Mouse (Mus musculus): ENCODE measurements at regions not wholly inside any gene's neighbourhood (a gene's known extent, or its start where the extent isn't known, plus 50 kb on each side); places are given as distances from the start of the nearest gene placed in this dataset.
"Not testable (repeated sequence)": the region's sequence is repeated elsewhere in the genome, so short reads cannot be mapped to it uniquely, and the experiment has no call there.

DNA sequence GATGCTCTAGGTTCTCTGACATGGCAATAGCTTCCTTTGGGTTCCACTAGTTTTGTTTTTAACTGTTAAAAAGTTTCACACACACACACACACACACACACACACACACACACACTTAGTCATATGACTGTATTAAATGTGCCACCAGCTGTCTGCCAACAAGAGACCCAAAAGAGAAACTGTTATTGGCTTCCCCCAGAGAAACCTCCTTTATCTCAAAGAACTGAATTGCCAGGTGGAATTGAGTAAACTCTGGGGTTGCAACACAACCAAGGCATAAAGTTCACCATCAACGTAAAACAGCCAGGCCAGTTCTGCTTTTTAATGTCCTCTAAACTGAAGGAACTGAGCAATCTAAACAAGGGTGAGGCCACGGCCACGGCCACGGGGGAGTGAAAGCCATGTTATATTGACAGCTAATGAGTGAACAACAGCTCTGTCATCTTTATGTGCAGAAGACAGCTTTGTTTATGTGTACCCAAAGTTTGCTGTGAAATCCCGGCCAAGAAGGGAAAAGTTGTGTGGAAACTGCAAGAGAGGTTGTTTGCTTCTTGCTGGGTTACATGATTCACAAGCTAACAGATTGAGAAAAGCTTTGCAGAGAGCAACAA is 69.3 kb downstream of the Btg1 start:
- DNase-seq (ENCODE audit: low spot score in 2 of 2): no peak

DNA sequence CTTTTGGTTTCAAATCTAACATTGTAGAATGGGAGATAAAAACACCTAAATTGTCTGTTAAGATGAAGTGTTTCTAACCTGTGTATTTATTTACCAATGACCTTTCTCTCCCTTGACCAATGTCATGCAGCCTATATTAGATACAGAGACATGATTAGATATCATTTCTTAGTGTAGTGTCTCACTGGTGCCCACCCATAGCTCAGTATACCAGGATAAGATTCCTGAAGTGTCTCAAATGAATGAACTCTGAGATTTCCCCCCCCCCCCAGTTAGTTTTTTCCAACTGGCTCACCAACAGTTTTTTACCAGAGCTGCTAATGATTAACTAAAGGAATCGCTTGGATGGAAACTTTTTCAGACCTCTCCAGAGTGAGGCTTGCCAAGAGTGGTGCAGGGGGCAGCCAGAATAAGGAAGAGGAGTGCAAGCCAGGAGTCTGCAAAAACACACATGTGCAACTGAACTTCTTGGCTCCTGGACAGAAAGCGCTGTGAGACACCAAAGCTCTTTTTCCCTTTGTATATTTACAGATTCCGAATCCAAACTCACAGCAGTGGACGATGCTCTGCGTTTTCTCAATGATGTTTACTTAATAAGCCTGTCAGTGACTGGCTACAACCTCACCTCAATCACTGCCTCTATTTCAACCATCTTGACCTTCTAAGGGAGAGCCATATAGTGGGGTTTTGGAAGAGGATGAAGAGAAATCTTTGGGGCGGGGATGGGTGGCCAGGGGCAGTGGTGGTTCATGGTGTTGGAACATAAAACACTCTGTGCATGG is 70.0 kb downstream of the Btg1 start:
- DNase-seq (ENCODE audit: low spot score in 2 of 2): peak in 1 of 2 experiments; percentile 17

DNA sequence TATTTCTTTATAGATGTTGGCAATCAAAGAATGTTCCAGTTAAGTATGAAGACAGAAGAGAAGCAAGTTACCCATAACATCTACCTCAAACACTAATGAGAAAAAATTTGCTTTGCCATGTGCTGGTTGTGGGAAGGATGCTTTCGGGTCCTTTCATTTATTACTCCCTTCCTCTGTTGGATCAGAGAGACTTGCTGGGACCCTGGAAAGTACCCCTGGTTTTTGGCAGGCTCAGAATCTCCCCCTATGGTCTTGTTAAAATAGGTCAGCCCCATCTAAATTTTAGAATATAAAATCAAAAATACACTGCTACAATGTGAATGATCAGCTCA is 70.6 kb downstream of the Btg1 start:
- DNase-seq (ENCODE audit: low spot score in 2 of 2): no peak

DNA sequence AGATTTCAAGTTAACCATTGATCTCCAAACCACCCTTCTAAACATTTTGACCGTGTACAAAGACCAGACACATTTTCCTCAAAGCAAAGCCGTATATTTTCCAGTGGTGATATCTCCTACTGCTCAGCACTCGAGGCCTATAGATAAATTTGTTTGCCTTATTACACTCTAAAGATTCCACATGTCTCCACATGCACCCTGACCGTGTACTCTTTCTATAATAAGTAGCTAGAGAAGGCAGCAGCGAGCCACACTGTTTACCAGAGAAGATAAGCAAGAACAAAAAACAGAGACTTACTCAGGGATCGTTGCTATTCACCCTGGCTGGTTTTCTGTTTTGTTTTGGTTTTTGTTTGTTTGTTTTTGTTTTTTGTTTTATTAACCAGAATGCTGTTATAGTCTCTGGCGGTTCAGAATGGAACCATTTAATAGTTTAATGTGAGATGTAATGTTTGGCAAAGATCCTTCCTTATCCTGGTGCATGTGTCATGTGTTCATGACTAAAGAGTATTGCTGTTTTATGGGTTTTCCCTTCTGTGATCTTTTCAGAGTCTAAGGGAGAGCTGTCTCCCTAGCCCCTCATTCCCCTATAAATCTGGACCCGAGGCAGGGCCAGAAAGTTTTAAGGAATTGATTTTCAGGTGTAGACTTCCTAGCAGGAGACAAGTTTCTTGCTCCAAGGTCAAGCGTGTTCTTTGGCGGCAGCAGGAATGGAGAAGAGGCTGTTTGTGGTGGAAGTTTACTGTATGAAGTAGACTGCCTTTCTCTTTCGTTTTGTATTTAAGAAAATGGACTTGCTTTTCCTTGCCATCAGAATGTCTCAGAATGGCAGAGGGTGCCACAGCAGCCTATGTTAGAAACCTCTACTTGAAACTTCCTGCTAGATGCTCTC is 73.4 kb downstream of the Btg1 start:
- no peak for DNase-seq (ENCODE audit: low spot score in 2 of 2)

DNA sequence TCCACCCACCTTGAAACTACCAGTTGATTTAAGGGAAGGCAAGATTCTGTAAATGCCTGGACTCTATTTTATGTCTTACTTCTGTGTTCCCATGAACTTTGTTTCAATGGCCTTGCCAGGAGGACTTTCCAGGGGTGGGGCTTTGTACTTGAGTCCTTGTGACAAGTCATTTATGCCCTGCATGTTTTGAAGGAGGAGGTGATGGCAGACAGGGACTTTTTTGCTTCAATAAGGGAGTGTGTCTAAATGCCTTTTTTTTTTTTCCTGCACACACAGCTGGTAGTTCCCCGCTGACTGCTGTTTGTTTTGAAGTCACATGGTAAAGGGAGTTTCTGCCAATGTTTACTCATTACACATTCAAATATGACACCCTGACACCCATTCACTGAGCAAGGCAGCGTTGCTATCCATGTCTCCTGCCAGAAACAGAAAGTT is 74.1 kb downstream of the Btg1 start:
- DNase-seq (ENCODE audit: low spot score in 2 of 2): no peak

DNA sequence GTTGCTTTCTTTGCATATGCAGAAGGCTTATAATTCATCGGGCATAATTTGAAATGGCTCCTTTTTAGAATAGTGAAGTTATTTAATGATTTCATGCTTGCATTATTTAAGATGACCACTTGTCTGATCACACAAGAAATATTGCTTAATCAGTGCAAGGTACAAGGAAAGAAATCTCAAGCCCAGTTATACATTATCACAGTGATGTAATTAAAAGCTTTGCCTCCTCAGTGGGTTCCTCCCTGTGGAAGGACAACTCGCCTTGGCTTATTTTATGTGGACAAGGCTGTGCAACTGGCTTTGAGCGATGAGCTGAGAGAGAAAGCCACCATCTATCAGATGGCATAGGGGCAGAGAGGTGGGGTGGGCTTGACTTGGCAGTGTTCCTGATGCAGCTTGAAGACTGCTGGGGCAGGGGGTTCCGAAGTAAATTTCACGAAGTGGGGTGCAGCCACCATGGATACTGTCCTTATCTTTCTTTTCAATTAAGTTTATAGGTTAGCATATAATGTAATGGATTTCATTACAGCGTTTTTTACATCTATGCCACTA is 74.6 kb downstream of the Btg1 start:
- DNase-seq (ENCODE audit: low spot score in 2 of 2): no peak

DNA sequence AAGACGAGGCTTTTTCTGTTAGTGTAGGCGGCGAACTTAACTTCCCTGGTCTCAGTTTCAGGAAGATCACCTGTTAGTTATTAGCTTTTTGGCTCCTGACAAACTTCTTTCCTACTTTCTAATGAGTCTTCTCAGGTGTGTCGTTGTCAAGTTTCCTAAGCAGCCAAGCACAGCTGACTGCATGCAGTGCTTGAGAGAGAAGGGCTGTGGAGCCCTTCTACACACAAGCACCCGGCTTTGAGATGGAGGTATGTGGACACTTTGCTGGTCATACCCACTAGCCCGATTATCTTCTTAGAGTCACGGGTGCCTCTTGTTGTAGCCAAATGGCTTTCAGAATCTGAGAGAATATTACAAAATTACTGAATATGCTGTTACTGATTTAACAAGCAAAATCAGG is 76.0 kb downstream of the Btg1 start:
- DNase-seq (ENCODE audit: low spot score in 2 of 2): no peak

DNA sequence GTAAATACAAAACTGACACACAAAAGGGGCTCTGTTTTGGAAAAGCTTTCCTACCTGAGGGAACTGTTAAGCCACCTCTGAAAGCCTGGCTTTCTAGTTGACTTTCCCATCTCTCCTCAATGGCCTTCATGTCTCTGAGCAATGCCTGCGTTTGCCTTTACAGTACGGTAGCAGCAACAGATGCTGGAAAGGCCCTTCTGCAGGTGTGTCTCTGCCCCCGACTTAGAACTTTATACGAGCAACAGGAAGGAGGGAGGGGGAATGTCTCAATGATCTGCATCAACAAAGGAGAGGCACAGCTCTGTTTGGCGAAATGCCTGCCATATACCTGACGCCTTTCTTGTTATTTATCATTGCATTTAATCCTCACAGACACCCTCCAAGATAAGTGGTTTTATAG is 77.0 kb downstream of the Btg1 start:
- no peak for DNase-seq (ENCODE audit: low spot score in 2 of 2)

DNA sequence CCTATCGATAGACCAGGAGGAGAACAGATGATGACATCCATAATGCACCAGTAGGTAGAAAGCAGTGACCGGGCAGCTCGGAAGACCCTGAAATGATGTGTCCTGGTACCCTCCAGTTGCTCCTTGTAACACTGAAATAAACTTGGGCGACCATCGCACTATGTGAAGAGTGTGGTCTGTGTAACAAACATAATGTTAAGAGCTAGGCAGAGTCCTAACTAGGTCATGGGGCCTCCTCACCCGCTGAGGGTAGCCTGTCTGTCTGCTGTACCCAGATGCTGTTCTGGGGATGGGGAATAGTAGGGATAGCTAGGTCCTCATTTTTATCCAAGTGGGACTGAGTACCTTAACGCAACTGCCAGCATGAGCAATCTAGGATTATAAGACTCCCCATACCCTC is 79.8 kb downstream of the Btg1 start:
- DNase-seq (ENCODE audit: low spot score in 2 of 2): no peak

DNA sequence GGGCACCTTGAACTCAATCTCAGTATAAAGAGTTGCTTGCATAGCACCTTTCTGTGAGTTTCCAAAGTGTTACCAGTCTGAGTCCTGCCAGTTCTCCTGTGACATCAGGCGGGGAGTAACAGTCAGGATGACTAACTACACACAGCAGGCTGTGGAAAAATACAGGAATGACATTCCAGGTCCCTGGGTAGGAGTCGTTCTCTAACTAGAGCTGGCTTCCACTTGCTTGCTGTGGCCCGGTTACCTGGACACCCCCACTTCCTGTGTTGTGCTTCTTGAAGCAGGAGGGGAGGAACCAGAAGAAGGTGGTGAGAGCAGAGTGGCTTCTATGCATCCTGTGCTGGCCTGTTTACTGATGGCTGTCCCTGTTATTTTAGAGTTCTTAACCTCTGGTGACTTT is 81.0 kb downstream of the Btg1 start:
- no peak for DNase-seq (ENCODE audit: low spot score in 2 of 2)

DNA sequence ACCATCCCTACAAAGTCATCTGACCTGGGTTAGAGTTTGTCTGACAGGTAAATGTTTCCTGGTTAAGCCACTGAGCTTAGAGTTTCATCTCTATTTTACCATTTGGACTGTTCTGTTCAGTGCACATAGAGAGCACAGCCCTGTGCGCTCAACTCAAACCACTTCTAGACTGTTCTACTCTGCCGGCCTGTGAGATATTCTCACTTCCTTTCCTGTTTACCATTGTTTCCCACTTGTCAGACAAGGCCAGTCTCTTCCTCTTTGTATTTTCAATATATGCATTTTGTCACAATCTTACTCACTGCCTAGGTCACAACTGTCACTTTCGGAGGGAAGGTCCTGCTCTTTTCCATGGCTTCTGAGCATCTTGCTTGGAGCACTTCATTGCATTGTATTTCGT is 89.8 kb downstream of the Btg1 start:
- no peak for DNase-seq (ENCODE audit: low spot score in 2 of 2)

DNA sequence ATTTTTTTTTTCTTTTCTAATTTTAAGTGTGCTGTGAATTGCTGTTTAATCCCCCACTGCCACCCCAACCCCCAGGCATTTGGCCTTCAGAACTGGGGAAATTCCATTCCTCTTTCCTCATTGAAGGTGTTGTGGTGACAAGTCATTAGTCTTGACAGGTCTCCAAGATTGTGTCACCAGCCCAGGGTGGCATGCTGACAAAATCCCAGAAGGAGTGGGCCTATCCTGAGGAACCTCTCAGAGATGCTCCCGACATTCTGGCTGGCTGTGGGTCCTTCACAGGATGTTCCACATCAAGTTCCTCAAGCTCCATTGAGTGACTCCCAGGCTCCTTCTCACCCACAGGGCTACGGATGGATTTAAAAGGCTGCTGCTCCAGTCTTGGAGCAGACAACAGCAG is 91.7 kb downstream of the Btg1 start:
- no peak for DNase-seq (ENCODE audit: low spot score in 2 of 2)

DNA sequence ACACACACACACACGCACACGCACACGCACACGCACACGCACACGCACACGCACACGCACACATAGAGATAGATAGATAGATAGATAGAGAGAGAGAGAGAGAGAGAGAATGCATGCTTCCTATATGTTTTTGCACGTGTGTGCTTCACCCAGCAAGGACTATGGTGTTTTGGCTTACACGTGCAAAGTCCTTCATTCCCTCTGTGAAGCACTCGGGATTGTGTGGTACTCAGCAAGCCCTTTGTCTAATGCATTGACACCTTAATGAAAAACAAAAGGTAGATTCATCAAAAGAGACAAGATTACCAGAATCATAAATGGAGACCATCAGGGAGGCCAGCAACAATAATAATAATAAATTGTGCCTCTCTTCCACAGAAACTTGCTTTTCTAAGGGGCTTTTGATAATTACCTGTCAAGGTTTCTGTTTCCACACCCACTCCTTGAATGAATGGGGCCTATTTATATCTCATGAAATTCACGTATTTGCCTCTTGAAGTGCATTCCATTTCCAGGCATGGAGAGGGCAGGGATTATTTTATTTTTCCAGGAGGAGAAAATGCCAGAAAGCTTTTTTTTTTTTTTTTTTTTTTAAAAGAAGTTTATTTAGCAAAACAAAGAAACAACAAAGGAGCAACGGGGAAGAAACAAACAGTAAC is 93.0 kb downstream of the Btg1 start:
- DNase-seq (ENCODE audit: low spot score in 2 of 2): no peak

DNA sequence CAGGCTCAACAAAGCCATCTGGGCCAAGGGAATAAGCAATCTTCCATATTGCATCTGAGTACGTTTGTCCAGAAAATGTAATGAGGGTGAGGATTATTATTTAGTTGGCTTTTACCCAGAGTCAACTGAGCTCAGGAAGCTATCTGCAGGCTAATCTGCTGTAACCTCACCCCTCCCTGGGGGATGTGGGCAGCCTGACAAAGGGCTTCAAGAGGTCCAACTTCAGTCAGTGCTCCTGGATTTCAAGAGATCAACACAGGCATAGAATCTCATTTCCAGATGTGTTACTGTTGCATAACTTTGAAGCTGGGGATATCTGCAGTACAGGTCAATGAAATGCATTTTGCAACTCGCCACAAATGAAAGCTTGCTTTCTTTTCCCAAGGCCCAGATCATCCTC is 95.2 kb downstream of the Btg1 start:
- no peak for DNase-seq (ENCODE audit: low spot score in 2 of 2)

DNA sequence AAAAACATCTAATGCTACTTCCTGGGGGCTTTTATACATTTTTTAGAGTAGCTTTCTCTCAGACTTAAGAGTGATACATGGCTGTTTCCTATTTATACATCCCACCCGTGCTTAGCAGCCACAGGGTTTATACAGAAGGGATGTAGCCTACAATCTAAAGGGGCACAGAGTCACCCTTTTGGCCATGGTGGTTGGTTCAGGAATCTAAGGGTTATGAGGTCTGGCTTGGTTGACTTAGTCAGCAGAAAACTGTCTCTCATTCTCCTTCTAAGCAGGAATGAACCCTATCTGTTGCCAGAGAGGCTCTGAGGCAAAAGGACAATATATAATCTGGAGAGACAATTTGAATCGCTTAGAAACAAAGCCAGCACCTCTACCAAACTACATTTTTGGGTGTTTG is 97.9 kb downstream of the Btg1 start:
- DNase-seq (ENCODE audit: low spot score in 2 of 2): no peak

DNA sequence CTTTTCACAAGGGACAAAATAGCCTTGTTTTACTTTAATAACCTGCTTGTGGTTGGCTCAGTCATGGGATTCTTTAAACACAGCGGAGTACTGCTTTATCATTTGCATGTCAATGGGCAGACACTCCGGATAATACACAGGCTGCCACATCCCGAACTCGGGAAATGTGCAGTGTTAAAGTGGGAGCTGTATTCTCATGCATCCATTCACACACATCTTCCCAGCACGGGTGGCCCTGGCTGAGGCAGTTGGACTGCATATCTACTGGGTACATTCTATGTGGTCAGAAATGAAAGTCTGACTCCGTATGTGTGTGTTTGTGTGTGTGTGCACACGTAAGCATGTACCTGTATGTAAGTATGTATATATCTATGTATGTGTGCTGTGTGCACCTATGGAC is 100.5 kb downstream of the Btg1 start:
- no peak for DNase-seq (ENCODE audit: low spot score in 2 of 2)

DNA sequence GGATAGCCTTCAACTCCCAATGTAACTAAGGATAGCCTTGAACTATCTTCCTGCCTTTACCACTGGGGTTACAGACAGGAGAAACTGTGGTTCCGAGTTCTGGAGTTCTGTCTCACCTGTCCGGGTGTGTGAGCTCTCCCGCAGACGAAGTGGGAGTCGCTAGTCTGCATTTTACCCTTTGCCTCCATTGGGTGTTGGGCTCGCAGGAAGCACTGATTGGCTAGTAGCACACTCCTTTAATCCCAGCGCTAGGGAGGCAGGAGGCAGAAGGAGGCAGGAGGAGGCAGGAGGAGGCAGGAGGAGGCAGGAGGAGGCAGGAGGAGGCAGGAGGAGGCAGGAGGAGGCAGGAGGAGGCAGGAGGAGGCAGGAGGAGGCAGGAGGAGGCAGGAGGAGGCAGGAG is 101.9 kb downstream of the Btg1 start:
- DNase-seq (ENCODE audit: low spot score in 2 of 2): not testable (repeated sequence)

DNA sequence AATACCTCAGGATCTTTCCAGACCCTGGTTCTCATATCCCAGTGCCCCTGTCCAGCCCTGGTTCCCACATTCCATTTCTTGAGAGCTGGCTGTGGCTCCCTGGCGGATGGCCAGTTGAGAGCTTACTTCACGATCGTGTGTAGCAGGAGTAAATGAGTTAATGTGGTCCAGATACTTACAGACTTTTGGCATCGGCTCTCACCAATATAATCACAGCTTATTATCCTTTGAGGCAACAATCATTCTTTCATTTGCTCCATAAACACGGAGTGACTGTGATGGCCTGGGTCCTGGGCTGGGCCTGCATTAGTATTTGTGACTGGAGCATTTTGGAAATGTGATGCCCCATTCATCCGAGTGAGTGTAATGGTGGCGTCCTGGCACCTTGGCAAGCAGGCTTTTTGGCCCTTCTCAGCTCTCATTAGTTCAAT is 103.5 kb downstream of the Btg1 start:
- peak; percentile 38 to 59 for DNase-seq (ENCODE audit: low spot score in 2 of 2)

DNA sequence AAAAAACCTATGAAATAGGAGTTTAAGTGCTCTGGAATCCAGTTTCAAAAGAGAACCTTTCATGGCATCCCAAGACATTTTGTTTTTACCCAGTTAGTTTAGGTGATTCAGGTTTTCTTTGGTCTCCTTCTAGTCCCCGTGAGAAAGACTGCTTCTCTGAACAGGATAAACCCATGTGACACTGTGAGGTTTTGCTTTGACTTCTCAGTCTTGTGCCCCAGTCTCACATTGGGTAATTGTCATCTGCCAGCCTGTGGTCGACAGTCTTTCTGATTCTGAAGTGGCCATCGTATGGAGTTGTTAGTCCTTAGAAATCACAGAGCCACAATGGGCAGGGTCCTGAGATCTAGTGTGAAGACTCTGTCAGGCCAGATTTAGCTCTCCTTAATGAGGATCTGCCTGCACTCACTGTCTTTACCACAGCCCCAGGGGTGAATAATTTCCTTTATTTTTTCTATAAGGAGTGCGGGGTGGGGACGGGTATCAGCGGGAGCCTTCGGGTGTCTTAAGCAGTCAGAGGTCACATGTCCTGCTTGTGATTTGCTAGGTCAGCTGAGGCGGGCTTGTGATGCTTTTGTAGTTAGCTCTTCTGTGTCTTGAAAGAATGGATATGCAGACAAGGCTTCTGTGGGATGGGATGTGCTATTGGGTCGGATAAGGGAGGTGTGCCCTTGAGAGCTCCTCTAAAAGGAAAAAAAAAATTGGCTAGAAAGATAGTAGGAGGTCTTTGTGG is 104.3 kb downstream of the Btg1 start:
- no peak for DNase-seq (ENCODE audit: low spot score in 2 of 2)

DNA sequence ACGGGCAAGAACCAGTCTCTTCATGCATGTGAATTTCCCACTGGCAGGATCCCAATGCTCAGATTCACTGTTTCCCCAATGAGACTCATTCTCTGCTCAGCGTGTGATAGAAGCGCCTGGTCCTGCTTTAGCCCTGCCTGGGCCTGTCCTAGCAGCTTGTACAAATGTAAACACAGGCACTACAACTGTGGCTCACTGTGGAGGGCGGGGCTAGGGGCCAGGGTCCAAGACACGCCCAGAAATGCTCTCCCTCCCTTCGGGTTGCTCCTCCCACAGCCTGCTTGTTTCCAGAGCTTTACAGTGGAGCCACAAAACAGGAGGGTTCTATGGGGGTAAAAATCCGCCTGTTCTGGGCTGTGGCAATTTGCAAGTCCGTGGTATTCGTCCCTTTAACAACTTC is 105.7 kb downstream of the Btg1 start:
- DNase-seq (ENCODE audit: low spot score in 2 of 2): peak; percentile 9 to 42

DNA sequence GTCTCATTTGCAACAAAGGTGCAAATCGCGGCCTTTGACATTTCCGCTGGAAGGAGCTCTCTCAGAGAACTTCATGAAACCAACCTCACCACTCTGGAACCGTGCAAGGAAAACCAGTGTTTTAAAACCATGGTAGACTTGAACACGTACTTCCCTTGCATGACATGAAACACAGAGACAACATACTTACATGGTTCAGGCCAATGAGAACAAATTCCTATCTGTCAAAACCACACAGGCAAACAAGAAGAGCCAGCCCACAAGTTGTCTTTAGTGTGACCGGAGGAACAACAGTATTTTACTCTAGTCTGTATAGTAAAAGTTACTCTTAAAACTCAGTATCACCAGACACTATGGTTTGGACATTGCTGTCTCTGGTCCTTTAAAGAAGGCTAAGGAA is 106.3 kb downstream of the Btg1 start:
- DNase-seq (ENCODE audit: low spot score in 2 of 2): no peak

All from layer of hippocampus, postnatal 10 days (tissue).